In genomic region chr5:125264700-125265099, GRCm38 (mm10) we compare ENCODE assay signal across 9 mouse cellular contexts.
DNase-seq lines count a peak whose midpoint lies in the region; ATAC-seq and TF ChIP-seq lines count a peak whose summit lies in the region.
"Had no signal": no experiment of that assay in that cellular context is flagged by ENCODE, and none has a peak within 500 bp of the region (broad histone marks: within the 10 kb centered on the region; RNA-seq: fewer than 3 reads in every experiment).

No protein-coding gene starts in this region.

- no peak for TF ChIP-seq CTCF in layer of hippocampus, adult 2 months (conservative IDR thresholded peaks at IDR 0.05)

- H3K4me2 ChIP-seq in myocyte (ENCODE audit: low read depth), result peak overlapping the region; percentile 10
- H3K4me2 ChIP-seq in liver, embryonic 11.5 days, result no peak overlapping the region
- H3K4me2 ChIP-seq: limb, embryonic 15.5 days had no signal

- DNase-seq in layer of hippocampus, adult 2 months (ENCODE audit: low spot score in 2 of 2), result no peak
- no peak for DNase-seq in layer of hippocampus, postnatal 25 days (ENCODE audit: extremely low spot score in 1 of 2, low spot score in 1 of 2)
- peak; percentile 57 for DNase-seq in brain, adult 2 months (ENCODE audit: low read depth, low spot score)
- DNase-seq in hindbrain, embryonic 10.5 days (ENCODE audit: low spot score), result peak; percentile 50
- DNase-seq in spleen, postnatal 36 days (ENCODE audit: low spot score in 2 of 2), result no peak
- DNase-seq in liver, embryonic 11.5 days (ENCODE audit: low spot score), result no peak

- no peak for TF ChIP-seq POLR2A in myocyte (IDR thresholded peaks at IDR 0.05; ENCODE audit: insufficient read length, low read depth)

- 0 out of 2 replicates have a peak, but pooled peaks cover 3% of the 10 kb centered on the region for H3K27me3 ChIP-seq in hindbrain, embryonic 10.5 days (ENCODE audit: insufficient read depth, poor library complexity, severe bottlenecking)
- no peaks in the 10 kb centered on the region for H3K27me3 ChIP-seq in myocyte (ENCODE audit: control insufficient read depth, insufficient read depth, insufficient read length)
- no peaks in the 10 kb centered on the region for H3K27me3 ChIP-seq in liver, embryonic 11.5 days (replicated peaks; ENCODE audit: control insufficient read depth, insufficient read depth, low read length)

- no peaks in the 10 kb centered on the region for H3K9me3 ChIP-seq in hindbrain, embryonic 10.5 days
- H3K9me3 ChIP-seq in liver, embryonic 11.5 days (ENCODE audit: control insufficient read depth, low read length), result no peaks in the 10 kb centered on the region
- H3K9me3 ChIP-seq: limb, embryonic 15.5 days had no signal

- H3K9ac ChIP-seq in liver, embryonic 11.5 days (ENCODE audit: low read depth, low read length), result no peak overlapping the region
- H3K9ac ChIP-seq: limb, embryonic 15.5 days had no signal

- H3K4me3 ChIP-seq in layer of hippocampus, adult 2 months, result no peak overlapping the region
- no peak overlapping the region for H3K4me3 ChIP-seq in hindbrain, embryonic 10.5 days
- H3K4me3 ChIP-seq in myocyte, result no peak overlapping the region
- H3K4me3 ChIP-seq in liver, embryonic 11.5 days (ENCODE audit: low read depth, low read length), result no peak overlapping the region
- H3K4me3 ChIP-seq: limb, embryonic 15.5 days had no signal

- H3K27ac ChIP-seq in layer of hippocampus, adult 2 months, result peak overlapping the region; percentile 14; the same call in 1 of the 2 replicates
- peak overlapping the region; percentile 72 for H3K27ac ChIP-seq in hindbrain, embryonic 10.5 days
- H3K27ac ChIP-seq in liver, embryonic 11.5 days (ENCODE audit: low read depth, low read length), result no peak overlapping the region
- H3K27ac ChIP-seq: limb, embryonic 15.5 days had no signal

- no peaks in the 10 kb centered on the region for H3K36me3 ChIP-seq in hindbrain, embryonic 10.5 days
- no peaks in the 10 kb centered on the region for H3K36me3 ChIP-seq in myocyte (ENCODE audit: control insufficient read depth, insufficient read depth)
- H3K36me3 ChIP-seq in liver, embryonic 11.5 days (ENCODE audit: control insufficient read depth, insufficient read depth, low read length), result no peaks in the 10 kb centered on the region
- H3K36me3 ChIP-seq: limb, embryonic 15.5 days had no signal

- H3ac ChIP-seq in myocyte (ENCODE audit: control insufficient read depth, insufficient read length), result no peak overlapping the region

- peaks cover 73% of the 10 kb centered on the region for H3K4me1 ChIP-seq in hindbrain, embryonic 10.5 days (replicated peaks)
- peaks cover 6% of the 10 kb centered on the region for H3K4me1 ChIP-seq in liver, embryonic 11.5 days (replicated peaks; ENCODE audit: control insufficient read depth, insufficient read depth, low read length)

- ATAC-seq in frontal cortex, adult (ENCODE audit: low TSS enrichment), result no peak
- ATAC-seq in liver, embryonic 11.5 days (replicated peaks; ENCODE audit: low FRiP score), result no peak

- 71% methylated on average over 17 of the region's 17 CpGs for WGBS in hindbrain, embryonic 10.5 days
- 30% methylated on average over 17 of the region's 17 CpGs for WGBS in liver, embryonic 11.5 days

- H3K79me2 ChIP-seq in myocyte (ENCODE audit: control insufficient read depth, insufficient read depth), result no peaks in the 10 kb centered on the region

TF ChIP-seq in myocyte, 11 proteins besides CTCF, POLR2A, EP300 and RAD21:
- TF ChIP-seq SRF (IDR thresholded peaks at IDR 0.05; ENCODE audit: control insufficient read depth, insufficient read length, low read depth) (no peak), POLR2AphosphoS2 (IDR thresholded peaks at IDR 0.05; ENCODE audit: insufficient read length, low read depth) (no peak), TCF12 (IDR thresholded peaks at IDR 0.05; ENCODE audit: insufficient read depth, poor library complexity, severe bottlenecking) (no peak), USF1 (IDR thresholded peaks at IDR 0.05; ENCODE audit: low read depth) (no peak), MYOD1 (IDR thresholded peaks at IDR 0.05; ENCODE audit: control insufficient read depth in 1 of 3, insufficient read length in 2 of 3, low read depth in 2 of 3) (no peak), E2F4 (IDR thresholded peaks at IDR 0.05; ENCODE audit: insufficient read depth) (no peak), CEBPB (IDR thresholded peaks at IDR 0.05; ENCODE audit: insufficient read depth, poor library complexity, severe bottlenecking) (no peak), MYOG (IDR thresholded peaks at IDR 0.05; ENCODE audit: control insufficient read depth in 1 of 3, insufficient read depth in 1 of 3, insufficient read length in 2 of 3, low read depth in 2 of 3) (no peak), MAX (IDR thresholded peaks at IDR 0.05; ENCODE audit: low read depth) (no peak), TCF3 (IDR thresholded peaks at IDR 0.05; ENCODE audit: insufficient read length, low read depth) (no peak), REST (IDR thresholded peaks at IDR 0.05; ENCODE audit: insufficient read depth, insufficient read length) (no peak)

Comparison
In these comparisons a context has a peak if more than half of its experiments do, and no peak if none do; other contexts are left out.
1. DNase-seq: peak in brain, adult 2 months (single experiment) and hindbrain, embryonic 10.5 days (single experiment); none in layer of hippocampus, adult 2 months (0 of 2), layer of hippocampus, postnatal 25 days (0 of 2), spleen, postnatal 36 days (0 of 2) and liver, embryonic 11.5 days (single experiment).